Mouse (Mus musculus): ENCODE results near the gene Zdhhc11. TPM values are rescaled to one million over a fixed set of nuclear protein-coding genes. Genes with fewer than 3 reads are reported as not detected.

Zdhhc11 gene
- not detected for total RNA-seq (2023)

GRCm38 (mm10) chr13:73963551-73963950 lies at the start of gene Zdhhc11:
Gene Zdhhc11 (plus strand): TSS chr13:73963851.

DNA sequence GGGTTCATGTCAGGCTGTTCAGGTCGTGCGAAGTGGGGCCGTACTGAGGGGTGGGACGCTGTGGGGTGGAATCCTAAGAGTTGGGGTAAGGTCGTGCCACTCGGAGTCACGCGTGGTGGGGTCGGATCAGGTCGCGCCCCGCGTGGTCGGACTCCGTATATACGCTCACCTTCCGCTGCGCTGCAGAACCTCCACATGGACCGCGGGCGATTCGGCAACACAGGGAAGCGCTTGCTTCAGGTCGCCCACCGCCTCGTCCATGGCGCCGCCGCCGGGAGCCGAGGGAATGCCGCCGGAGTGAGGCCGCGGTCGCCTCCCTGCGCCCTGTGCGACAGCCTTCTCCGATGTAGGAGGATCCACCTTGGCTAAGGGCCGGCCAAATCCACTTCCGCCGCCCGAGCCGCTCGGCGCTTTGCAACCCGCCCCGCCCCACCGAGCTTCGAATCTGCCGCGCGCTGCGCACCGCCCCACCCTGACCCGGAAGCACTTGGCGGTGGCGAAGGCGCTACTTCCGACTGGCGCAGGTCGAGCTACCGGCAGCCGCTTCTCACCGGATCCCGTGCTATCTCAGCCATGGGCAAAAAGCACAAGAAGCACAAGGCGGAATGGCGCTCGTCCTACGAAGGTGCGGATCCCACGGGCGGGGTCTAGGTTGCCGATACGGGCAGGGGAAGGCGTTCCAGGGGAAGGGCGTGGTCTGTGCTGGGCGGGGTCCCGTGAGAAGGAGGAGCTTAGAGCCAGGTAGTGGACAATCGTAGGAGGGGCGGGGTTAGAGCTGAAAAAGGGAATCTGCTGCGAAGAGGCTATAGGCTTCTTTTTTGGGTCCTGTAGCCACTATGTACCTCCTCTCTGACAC lies 26.1 kb upstream of the Zdhhc11 start, which contains the start of the genes Trip13 and Brd9:
Gene Trip13 (minus strand): TSS at position 464 of the 856 bp plus-strand sequence.
Gene Brd9 (plus strand): TSS at position 491 of the 856 bp plus-strand sequence.

GRCm38 (mm10) chr13:74008948-74009718 lies 45.5 kb downstream of the Zdhhc11 start, which contains the start of gene Tppp:
Gene Tppp (plus strand): TSS chr13:74009407.

Other genes with a start within 250 kb of the Zdhhc11 start
- 1 to 10 TPM; 2.2 to 2.3 TPM for gene Slc12a7, start 230.8 kb upstream of the Zdhhc11 start, total RNA-seq (2023)
- gene Nkd2, start 116.2 kb upstream of the Zdhhc11 start, total RNA-seq (2023) = not detected
- 10 to 100 TPM in 1 of 2 experiments, 1 to 10 TPM in 1; 9.1 to 14.4 TPM for gene Trip13, start 26.1 kb upstream of the Zdhhc11 start, total RNA-seq (2023)
- gene Brd9, start 26.0 kb upstream of the Zdhhc11 start, total RNA-seq (2023) = 10 to 100 TPM; 53.1 to 62.2 TPM
- gene Tppp, start 45.6 kb downstream of the Zdhhc11 start, total RNA-seq (2023) = 1 to 10 TPM; 1.2 to 1.7 TPM
- gene Cep72, start 98.4 kb downstream of the Zdhhc11 start, total RNA-seq (2023) = 10 to 100 TPM; 12.3 to 12.9 TPM
- not detected for gene Slc9a3, start 157.6 kb downstream of the Zdhhc11 start, total RNA-seq (2023)
- gene Exoc3, start 244.9 kb downstream of the Zdhhc11 start, total RNA-seq (2023) = 10 to 100 TPM; 45.5 to 51.2 TPM